Mouse (Mus musculus) ovary, adult 18-20 months (tissue): ENCODE results near the gene Gap43.
A peak's percentile ranks its signal among the peaks of the same experiment; 100 is the strongest.
"Not testable (repeated sequence)": the region's sequence is repeated elsewhere in the genome, so short reads cannot be mapped to it uniquely, and the experiment has no call there.

Experiments
- DNase-seq: peaks from one replicate; pipeline ENCODE4 v3.0.0; 2022; ENCODE audit warnings: low spot score, mixed read lengths

Gap43 gene

DNA sequence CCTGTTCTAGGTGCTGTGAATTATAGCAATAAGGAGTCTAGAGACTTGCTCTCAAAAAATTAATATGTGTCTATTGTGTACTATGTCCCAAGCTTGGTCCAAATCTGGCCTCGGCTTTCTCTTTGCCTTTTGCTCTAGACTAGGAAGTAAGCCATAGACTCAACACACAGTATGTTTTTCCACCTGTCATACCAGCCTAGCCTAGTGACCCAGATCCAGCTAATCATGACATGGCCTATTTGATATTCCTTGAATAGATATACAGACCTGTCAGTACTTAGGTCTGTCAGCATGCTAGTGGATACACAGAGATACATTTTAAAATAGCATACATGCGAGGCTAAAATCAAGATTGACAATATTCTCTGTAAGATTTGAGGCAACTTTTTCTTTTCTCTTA is 46.4 kb downstream of the Gap43 start:
- DNase-seq: no peak

DNA sequence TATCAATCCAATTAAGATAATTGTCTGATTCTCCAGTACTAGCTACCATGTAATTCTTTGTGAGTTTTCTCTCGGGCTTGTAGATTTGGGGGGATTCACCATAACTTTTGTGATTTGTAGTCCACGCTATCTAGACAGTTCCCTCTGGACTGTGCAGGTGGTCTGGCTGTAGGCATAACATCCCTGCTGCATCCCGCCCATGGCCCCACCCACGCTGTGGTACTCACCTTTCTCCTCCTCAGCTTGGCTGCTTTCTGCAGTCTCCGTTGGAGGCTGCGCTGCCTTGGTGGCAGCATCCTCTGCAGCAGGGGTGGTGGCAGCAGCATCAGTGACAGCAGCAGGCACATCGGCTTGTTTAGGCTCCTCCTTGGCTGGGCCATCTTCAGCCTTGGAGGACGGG is 48.9 kb downstream of the Gap43 start:
- no peak for DNase-seq

DNA sequence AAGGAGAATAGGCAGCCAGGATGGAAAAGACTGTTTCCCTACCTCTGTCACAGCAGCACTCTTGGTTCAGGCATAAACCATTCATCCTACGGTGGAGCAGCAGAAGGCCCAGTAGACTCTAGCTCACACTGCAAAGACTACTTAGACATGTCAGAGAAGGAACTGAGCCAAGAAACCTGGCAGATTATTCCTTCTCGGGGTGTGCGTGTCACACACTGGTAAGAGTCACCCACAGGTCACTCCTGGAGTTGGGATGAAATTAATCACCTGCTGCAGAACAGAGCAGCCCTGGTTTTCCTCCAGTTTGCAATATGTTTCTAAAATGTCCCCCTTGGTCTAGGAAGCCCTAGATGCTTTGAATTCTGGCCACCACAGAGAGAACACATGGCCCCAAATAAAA is 56.4 kb downstream of the Gap43 start:
- DNase-seq: no peak

DNA sequence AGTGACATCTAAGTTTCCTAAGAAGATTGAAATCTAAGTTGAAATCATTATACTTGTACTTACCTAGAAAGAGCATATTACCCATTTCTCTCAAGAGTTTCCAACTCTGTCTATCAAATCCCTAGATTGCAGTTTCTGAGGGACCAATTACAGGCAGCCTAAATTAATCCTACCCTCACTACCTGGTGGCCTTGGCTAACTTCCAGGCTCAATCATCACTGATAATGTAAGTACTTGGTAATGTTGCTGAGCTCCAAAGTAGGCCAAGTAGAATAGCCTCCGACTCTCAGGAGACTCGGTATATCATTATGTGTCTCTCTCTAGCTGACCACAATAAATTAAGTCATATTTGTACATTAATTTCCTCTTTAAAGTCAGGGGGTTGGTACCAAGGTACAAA is 62.7 kb downstream of the Gap43 start:
- DNase-seq: no peak

DNA sequence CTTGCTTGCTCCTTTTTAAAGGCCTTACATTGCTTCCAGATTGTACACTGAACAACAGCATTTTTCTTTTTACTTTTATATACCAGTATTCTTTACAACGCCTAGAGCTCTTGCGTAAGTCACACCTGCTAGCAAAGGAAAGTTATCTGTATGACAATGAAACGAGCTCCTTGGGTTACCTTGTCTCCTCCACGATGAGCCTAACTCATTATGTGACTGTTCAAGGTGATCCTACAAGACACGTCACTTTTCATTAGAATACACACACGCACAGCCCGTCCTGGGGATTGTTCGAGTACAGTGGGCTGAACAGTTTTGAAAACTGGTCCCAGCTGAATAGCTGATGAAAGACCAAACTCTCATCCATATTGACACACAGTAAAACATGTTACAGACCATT is 63.2 kb downstream of the Gap43 start:
- DNase-seq: no peak

DNA sequence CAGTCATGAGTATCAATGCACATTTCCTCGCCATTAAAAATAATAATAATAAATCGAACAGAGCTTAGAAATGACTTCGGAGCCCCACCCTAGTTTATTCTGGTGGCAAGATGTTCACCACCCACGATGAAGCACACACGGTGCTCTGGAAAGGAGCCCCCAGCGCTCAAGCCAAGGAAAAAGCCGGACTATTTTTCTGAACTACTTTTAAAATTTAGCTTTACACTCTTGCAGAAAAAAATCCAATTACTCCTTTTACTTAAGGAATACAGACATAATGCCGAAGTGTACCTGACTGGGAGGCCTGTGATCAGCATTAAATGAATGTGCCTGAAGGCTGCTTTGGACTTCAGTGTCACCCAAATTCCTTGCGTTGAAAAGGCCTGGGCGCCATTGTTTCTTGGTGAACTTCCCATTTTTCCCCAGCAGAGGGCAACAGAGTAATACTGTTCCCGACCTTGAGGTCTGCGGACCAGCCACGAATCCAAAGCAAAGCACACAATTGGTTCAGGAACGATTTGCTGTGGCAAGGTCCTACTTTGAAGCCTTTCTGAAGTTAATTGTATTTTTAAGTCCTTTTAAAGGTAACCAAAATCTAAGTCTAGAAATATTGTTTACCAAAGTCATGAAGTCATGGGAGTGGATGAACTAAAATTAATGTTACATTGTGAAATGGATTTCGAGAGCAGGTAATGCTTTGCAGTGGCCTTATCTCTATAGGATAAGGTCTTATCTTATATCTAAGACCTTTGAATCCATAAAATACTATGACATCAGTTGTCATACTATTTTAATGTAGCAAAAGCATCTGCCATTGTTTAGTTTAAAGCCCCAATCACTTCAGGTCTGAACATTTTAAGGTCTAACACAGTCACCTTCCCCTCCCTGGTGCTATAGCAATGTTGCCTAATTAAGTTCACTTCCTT is 64.0 kb downstream of the Gap43 start:
- peak; percentile 7 for DNase-seq

DNA sequence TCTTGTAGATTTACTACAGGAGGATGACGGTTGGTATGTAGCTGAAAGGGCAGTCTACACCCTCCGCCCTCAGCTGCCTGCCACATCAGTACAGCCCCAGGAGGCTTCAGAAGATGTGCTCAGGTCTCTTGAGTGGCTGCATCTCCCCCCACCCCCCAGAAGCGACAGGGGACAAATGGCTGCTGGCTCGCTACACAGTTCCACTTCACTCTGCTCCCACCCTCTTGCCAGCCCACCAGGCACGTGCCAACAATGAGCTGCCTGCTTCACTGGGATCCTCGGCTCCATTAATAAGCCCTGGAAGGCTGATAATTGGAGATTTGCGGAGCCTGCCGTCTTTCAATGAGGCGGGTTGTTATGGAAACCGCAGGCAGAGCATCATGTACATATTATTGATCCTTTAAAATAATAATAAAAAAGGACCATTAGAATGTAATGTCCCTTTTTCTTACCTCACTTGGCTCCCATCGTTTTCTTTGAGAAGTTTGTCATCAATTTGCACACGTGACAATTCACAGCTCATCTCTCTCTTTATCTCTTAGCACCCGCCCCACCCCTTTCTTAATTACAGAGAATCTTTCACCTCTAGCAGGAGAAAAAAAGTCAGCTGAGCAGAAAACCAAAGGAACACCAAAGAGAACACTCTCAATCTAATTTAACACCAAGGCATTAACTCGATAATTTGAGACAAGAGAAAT is 64.8 kb downstream of the Gap43 start:
- no peak for DNase-seq

DNA sequence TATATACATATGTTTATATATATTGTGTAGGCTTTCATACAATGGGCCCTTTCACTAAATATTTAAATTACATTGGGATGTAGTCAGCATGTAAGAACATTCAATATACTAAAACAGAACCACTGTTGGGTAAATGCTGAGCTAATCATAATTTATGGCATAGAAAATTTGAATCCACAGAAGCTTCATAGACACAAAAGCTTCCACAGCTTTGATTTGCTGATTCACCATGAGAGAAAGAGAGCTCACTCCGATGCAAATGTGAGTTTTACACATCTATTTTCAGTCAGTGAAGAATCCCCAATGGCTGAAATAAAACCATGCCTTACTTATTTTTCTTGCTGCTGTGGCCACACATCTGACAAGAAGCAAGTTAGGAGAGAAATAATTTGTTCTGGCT is 69.2 kb downstream of the Gap43 start:
- DNase-seq: no peak

DNA sequence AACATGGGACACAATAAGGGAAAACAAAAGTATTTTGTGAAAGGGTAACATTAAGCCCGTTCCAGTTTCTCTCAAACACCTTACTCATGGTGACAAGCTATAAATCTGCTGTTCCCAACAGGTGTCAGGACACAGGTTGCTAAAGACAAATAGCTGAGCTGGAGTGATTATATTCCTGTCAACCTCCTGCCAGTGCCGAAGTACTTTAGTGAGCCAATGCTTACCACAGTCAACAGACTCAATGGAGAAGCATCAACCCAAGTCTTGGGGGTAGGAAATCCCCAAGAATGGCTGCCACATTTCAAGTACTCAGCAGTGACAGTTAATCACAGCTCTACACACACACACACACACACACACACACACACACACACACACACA is 70.9 kb downstream of the Gap43 start:
- no peak for DNase-seq

DNA sequence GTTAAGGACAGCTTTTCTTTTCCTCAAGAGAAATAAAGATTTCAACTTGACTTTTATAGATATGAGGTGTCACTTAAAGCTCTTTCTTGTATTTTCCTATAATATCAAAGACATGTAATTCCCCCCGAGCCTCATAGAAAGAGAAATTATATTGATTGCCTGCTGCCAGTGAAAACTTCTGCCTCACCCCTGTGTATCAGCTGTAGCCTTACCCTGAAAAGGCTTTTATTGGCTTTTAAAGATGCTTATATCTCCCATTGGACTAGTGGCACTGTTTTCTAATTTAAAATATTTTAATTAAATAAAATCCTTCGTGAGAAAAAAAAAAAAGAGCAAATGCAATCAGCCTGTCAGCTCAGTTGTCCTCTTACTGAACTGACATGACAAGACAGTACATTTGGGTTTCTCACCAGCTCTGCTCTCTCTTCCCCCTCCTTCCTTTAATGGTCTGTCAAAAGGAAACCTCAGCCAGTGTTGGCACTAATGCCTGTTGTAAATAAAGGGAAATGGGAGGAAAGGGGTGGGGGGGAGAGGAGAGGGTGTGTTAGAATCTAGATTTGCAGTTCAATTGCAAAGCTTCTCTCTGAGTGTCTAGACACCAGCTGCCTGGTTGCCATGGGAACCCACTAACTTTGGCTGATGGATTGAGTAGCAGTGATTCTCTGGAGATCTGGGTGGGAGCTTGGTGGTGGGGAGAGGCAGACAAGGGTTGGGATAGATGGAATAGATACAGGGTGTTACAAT is 71.4 kb downstream of the Gap43 start:
- no peak for DNase-seq

DNA sequence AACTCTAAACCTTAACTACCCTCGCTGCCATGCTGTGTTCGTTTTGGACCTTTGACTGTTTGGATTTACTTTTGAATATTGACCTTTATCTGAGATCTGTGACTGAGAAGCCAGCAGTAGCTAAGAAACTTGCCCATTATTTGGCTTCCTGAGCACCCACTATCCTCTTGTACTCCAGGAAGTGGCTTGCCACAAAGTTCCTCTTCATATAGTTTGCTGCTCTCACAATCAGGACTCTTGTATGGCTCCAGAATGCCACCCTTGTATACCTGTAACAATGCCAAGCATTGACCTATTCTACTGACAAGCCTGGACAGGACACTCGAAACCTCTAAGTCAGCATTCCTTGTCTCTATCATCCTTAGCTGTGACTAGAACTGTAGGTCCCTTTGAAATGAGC is 75.3 kb downstream of the Gap43 start:
- no peak for DNase-seq

DNA sequence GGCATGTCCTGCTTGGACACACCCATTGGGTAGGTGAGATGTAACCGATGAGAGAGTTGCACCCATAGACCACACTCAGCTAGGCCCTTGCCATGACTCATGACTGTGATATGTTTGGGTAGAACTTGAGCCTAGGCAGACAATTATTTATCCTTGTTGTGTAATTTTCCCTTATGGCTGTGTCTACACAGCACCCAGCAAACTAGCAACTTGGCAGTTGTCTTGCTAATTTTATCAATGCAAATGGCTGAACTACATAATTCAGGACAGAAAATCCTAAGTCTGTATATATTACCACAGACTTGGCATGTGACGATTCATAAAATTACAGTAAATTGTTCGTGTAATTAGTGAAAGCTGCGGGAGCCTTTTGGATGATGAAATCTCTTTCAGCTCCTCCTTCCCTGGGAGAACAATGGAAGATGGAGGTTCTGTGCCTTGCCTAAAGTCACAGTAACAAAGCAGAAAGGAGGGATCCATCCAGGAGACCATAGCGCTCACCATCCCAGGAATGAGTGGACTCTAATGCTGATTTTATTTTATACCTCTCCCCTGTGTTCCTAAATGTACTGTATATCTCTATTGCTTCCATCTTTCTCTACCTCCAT is 77.4 kb downstream of the Gap43 start:
- DNase-seq: no peak

DNA sequence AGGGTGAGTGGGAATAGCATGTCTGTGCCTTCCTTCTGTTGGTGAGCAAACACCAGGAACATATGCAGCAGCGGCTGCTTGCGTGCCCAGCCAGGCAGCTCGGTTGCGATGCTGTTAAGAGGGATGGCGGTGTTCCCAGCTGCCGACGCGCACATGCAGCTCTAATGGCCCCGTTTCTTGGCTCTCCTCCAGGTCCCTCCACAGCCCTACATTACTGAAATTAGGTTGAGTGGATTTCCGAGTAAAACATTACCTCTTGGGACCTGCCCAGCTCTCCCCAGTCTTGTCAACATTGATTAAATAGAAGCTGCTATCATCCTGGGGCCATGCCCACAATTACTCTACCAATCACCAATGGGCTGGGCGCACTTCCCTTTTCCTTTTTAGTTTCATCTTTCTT is 84.8 kb downstream of the Gap43 start:
- DNase-seq: no peak

DNA sequence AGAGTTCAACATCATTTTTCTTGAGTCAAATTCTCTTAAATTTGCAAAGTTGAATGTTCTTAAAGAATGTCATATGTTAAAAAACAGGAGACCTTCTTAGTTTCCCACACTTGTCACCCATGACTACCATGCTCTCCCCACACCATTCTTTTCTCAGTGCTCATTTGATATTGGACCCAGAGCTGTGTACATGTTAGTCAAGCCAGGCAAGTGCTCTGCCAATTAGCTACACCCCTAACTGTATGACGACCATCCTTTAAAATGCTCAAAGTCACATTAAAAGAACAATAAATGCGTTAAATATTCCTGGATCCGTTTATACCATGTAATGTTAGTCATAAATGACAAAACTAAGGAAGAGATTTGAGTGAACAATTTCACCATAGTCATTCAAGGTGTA is 85.2 kb downstream of the Gap43 start:
- no peak for DNase-seq

DNA sequence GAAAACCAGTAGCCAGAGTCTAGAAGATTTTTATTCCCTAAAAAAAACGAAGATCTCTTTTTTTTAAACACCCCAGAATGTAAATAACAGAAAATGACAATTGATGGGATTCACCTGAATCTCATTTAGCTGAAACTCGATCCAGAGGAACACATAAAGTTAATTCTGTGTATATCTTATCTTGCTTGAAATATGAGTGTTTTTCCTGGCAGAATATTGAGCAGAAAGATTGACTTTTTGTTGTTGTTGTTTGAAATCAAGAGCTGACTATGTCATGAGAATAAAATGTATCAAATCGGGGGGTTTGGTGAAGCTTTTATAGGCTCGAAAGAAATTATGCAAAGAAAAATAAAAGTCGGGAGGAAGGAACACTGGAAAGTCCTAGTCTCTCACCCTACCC is 88.2 kb downstream of the Gap43 start:
- DNase-seq: no peak

DNA sequence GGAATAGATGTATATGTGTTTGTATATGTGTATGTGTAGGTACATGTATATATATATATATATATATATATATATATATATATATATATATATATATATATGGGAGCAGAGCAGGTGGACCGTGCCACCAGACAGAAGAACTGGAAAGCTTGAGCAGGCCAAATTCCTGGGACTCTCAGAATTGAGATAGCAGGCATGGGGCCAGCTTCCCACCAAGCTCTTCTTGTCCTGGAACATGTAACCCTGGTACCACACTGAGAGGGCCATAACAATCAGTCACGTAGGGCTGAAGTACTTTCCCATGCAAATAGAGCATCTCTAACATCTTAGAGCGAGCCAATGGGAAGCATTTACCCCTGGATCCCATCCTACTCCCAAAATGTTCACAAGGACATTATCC is 96.3 kb downstream of the Gap43 start:
- DNase-seq: not testable (repeated sequence)

DNA sequence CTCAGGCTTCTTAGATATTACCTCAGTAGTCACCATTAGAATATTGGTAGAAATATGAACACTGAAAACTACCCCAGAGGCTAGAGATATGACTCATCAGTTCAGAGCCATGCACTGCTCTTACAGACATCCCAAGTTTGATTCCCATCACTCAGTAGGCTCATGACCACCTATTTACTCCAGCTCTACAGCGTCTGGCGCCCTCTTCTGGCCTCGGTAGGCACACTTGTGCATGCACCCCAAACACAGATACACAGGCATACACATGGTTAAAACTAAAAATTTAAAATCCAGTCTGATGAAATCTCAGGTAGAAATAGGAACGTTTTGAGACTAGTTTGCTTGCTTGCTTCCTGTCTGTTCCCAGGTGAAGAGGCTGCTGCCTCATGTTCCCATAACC is 109.1 kb downstream of the Gap43 start:
- DNase-seq: no peak
